Mouse (Mus musculus): ENCODE data around the gene Fastkd1.
"Not testable (repeated sequence)": the region's sequence is repeated elsewhere in the genome, so short reads cannot be mapped to it uniquely, and the experiment has no call there.

Fastkd1 gene

GRCm38 (mm10) chr2:69669853-69670252 is 43.5 kb downstream of the Fastkd1 start, which contains the start of gene Klhl41:
Gene Klhl41 (plus strand): TSS chr2:69670120.
- DNase-seq (ENCODE audit: low read depth, low spot score) = no peak

GRCm38 (mm10) chr2:69668414-69668813 is 44.9 kb downstream of the Fastkd1 start:
- DNase-seq (ENCODE audit: low read depth, low spot score) = no peak

GRCm38 (mm10) chr2:69667656-69668055 is 45.7 kb downstream of the Fastkd1 start:
- no peak for DNase-seq (ENCODE audit: low read depth, low spot score)

GRCm38 (mm10) chr2:69663827-69664476 is 49.4 kb downstream of the Fastkd1 start:
- DNase-seq (ENCODE audit: low read depth, low spot score) = no peak

GRCm38 (mm10) chr2:69659326-69659725 is 54.0 kb downstream of the Fastkd1 start:
- DNase-seq (ENCODE audit: low read depth, low spot score) = no peak

- no peak for DNase-seq (ENCODE audit: low read depth, low spot score)
Measured at GRCm38 (mm10) chr2:69649716-69650115, 63.6 kb downstream of the Fastkd1 start.

GRCm38 (mm10) chr2:69646726-69647490 is 66.4 kb downstream of the Fastkd1 start, which contains the start of gene Bbs5:
Gene Bbs5 (plus strand): TSS chr2:69647171.
- peak; percentile 12 for DNase-seq (ENCODE audit: low read depth, low spot score)

GRCm38 (mm10) chr2:69644968-69645617 is 68.2 kb downstream of the Fastkd1 start:
- DNase-seq (ENCODE audit: low read depth, low spot score) = no peak

- DNase-seq (ENCODE audit: low read depth, low spot score) = no peak
Measured at GRCm38 (mm10) chr2:69640100-69640499, 73.2 kb downstream of the Fastkd1 start.

GRCm38 (mm10) chr2:69637989-69638388 is 75.3 kb downstream of the Fastkd1 start:
- DNase-seq (ENCODE audit: low read depth, low spot score) = not testable (repeated sequence)
